Mouse (Mus musculus) kidney, adult 18-20 months (tissue): Measurements from ENCODE around the gene C130026I21Rik.
A peak's percentile ranks its signal among the peaks of the same experiment; 100 is the strongest.
"Not testable (repeated sequence)": the region's sequence is repeated elsewhere in the genome, so short reads cannot be mapped to it uniquely, and the experiment has no call there.

Experiments
- DNase-seq: peaks from one replicate; pipeline ENCODE4 v3.0.0; 2021

Gene C130026I21Rik

GRCm38 (mm10) chr1:85011933-85012332, 258.4 kb downstream of the C130026I21Rik start:
- not testable (repeated sequence) for DNase-seq

- not testable (repeated sequence) for DNase-seq
Measured at GRCm38 (mm10) chr1:85010947-85011346, 259.4 kb downstream of the C130026I21Rik start.

- not testable (repeated sequence) for DNase-seq
Measured at GRCm38 (mm10) chr1:85007737-85008136, 262.6 kb downstream of the C130026I21Rik start.

GRCm38 (mm10) chr1:84999241-84999640, 271.1 kb downstream of the C130026I21Rik start:
- not testable (repeated sequence) for DNase-seq

- DNase-seq: not testable (repeated sequence)
Measured at GRCm38 (mm10) chr1:84996305-84996704, 274.1 kb downstream of the C130026I21Rik start.

- not testable (repeated sequence) for DNase-seq
Measured at GRCm38 (mm10) chr1:84994461-84994860, 275.9 kb downstream of the C130026I21Rik start.

- not testable (repeated sequence) for DNase-seq
Measured at GRCm38 (mm10) chr1:84993688-84994319, 276.6 kb downstream of the C130026I21Rik start.

- DNase-seq: not testable (repeated sequence)
Measured at GRCm38 (mm10) chr1:84993235-84993634, 277.1 kb downstream of the C130026I21Rik start.

GRCm38 (mm10) chr1:84992827-84993226, 277.5 kb downstream of the C130026I21Rik start:
- DNase-seq: not testable (repeated sequence)

- DNase-seq: not testable (repeated sequence)
Measured at GRCm38 (mm10) chr1:84989044-84989443, 281.3 kb downstream of the C130026I21Rik start.

- DNase-seq: not testable (repeated sequence)
Measured at GRCm38 (mm10) chr1:84987729-84988128, 282.6 kb downstream of the C130026I21Rik start.

- not testable (repeated sequence) for DNase-seq
Measured at GRCm38 (mm10) chr1:84961779-84962178, 308.6 kb downstream of the C130026I21Rik start.

GRCm38 (mm10) chr1:84957713-84958112, 312.7 kb downstream of the C130026I21Rik start:
- not testable (repeated sequence) for DNase-seq

- not testable (repeated sequence) for DNase-seq
Measured at GRCm38 (mm10) chr1:84956771-84957170, 313.6 kb downstream of the C130026I21Rik start.

GRCm38 (mm10) chr1:84952456-84953181, 317.7 kb downstream of the C130026I21Rik start:
- DNase-seq: peak; percentile 32

GRCm38 (mm10) chr1:84951566-84951965, 318.8 kb downstream of the C130026I21Rik start:
- no peak for DNase-seq

- peak; percentile 74 for DNase-seq
Measured at GRCm38 (mm10) chr1:84947390-84947789, 323.0 kb downstream of the C130026I21Rik start.

GRCm38 (mm10) chr1:84945950-84946349, 324.4 kb downstream of the C130026I21Rik start:
- peak; percentile 55 for DNase-seq

GRCm38 (mm10) chr1:84943549-84943948, 326.8 kb downstream of the C130026I21Rik start:
- DNase-seq: no peak
